Mouse (Mus musculus): ENCODE results near the gene Cog7. TPM values are rescaled to one million over a fixed set of nuclear protein-coding genes. Genes with fewer than 3 reads are reported as not detected.

Gene Cog7
- polyA plus RNA-seq, 1 experiment from 2014 or later: 17.3 TPM

GRCm38 (mm10) chr7:121954891-121955669 is 26.4 kb downstream of the Cog7 start:
- no peak overlapping the region for H3K4me3 ChIP-seq
- peaks cover 37% of the 10 kb centered on the region for H3K36me3 ChIP-seq
- ATAC-seq (ENCODE audit: extremely low read depth, insufficient number of reproducible peaks, low FRiP score, low TSS enrichment): no peak
- no peaks in the 10 kb centered on the region for H3K4me1 ChIP-seq
- no peaks in the 10 kb centered on the region for H3K9me3 ChIP-seq
- no peak overlapping the region for H3K9ac ChIP-seq
- no peaks in the 10 kb centered on the region for H3K27me3 ChIP-seq (replicated peaks)
- WGBS: 85% methylated on average over 11 of the region's 11 CpGs
- no peak overlapping the region for H3K27ac ChIP-seq (replicated peaks)
- H3K4me2 ChIP-seq: no peak overlapping the region

GRCm38 (mm10) chr7:121947513-121947912 is 34.0 kb downstream of the Cog7 start:
- Histone ChIP-seq H3K9me3 (no peaks in the 10 kb centered on the region), H3K27ac (replicated peaks) (no peak overlapping the region), H3K9ac (no peak overlapping the region), H3K27me3 (replicated peaks) (no peaks in the 10 kb centered on the region), H3K36me3 (peaks cover 40% of the 10 kb centered on the region), H3K4me3 (no peak overlapping the region), H3K4me1 (peaks cover 16% of the 10 kb centered on the region), H3K4me2 (no peak overlapping the region)
- ATAC-seq (ENCODE audit: extremely low read depth, insufficient number of reproducible peaks, low FRiP score, low TSS enrichment): no peak
- WGBS: 57% methylated on average over 4 of the region's 4 CpGs

- WGBS: 77% methylated on average over 5 of the region's 5 CpGs
Observed at GRCm38 (mm10) chr7:121946196-121946595, 35.3 kb downstream of the Cog7 start.

GRCm38 (mm10) chr7:121942371-121942770 is 39.1 kb downstream of the Cog7 start:
- no peak overlapping the region for H3K27ac ChIP-seq (replicated peaks)
- 59% methylated on average over 2 of the region's 2 CpGs for WGBS
- H3K4me1 ChIP-seq: peaks cover 52% of the 10 kb centered on the region
- H3K9me3 ChIP-seq: no peaks in the 10 kb centered on the region
- no peaks in the 10 kb centered on the region for H3K27me3 ChIP-seq (replicated peaks)
- H3K36me3 ChIP-seq: peaks cover 29% of the 10 kb centered on the region
- H3K9ac ChIP-seq: no peak overlapping the region
- no peak overlapping the region for H3K4me2 ChIP-seq
- no peak for ATAC-seq (ENCODE audit: extremely low read depth, insufficient number of reproducible peaks, low FRiP score, low TSS enrichment)
- no peak overlapping the region for H3K4me3 ChIP-seq

More at GRCm38 (mm10) chr7:121946196-121946595, 35.3 kb downstream of the Cog7 start:
- no peak overlapping the region for H3K9ac ChIP-seq
- H3K4me1 ChIP-seq: peaks cover 27% of the 10 kb centered on the region
- no peak overlapping the region for H3K4me2 ChIP-seq
- H3K36me3 ChIP-seq: peaks cover 47% of the 10 kb centered on the region
- no peak overlapping the region for H3K27ac ChIP-seq (replicated peaks)
- no peak for ATAC-seq (ENCODE audit: extremely low read depth, insufficient number of reproducible peaks, low FRiP score, low TSS enrichment)
- no peaks in the 10 kb centered on the region for H3K9me3 ChIP-seq
- no peak overlapping the region for H3K4me3 ChIP-seq
- H3K27me3 ChIP-seq (replicated peaks): no peaks in the 10 kb centered on the region

GRCm38 (mm10) chr7:121941640-121942039 is 39.9 kb downstream of the Cog7 start:
- H3K27ac ChIP-seq (replicated peaks): no peak overlapping the region
- no peak overlapping the region for H3K4me2 ChIP-seq
- ATAC-seq (ENCODE audit: extremely low read depth, insufficient number of reproducible peaks, low FRiP score, low TSS enrichment): no peak
- no peak overlapping the region for H3K4me3 ChIP-seq
- 80% methylated on average over 3 of the region's 3 CpGs for WGBS
- no peak overlapping the region for H3K9ac ChIP-seq
- peaks cover 59% of the 10 kb centered on the region for H3K4me1 ChIP-seq
- H3K36me3 ChIP-seq: peaks cover 28% of the 10 kb centered on the region
- no peaks in the 10 kb centered on the region for H3K9me3 ChIP-seq
- no peaks in the 10 kb centered on the region for H3K27me3 ChIP-seq (replicated peaks)

- Histone ChIP-seq H3K4me2 (no peak overlapping the region), H3K9me3 (no peaks in the 10 kb centered on the region), H3K4me1 (peaks cover 63% of the 10 kb centered on the region), H3K9ac (no peak overlapping the region), H3K4me3 (no peak overlapping the region), H3K27ac (replicated peaks) (no peak overlapping the region), H3K27me3 (replicated peaks) (no peaks in the 10 kb centered on the region), H3K36me3 (peaks cover 27% of the 10 kb centered on the region)
- no peak for ATAC-seq (ENCODE audit: extremely low read depth, insufficient number of reproducible peaks, low FRiP score, low TSS enrichment)
- 50% methylated on average over 3 of the region's 3 CpGs for WGBS
Observed at GRCm38 (mm10) chr7:121941016-121941415, 40.5 kb downstream of the Cog7 start.

GRCm38 (mm10) chr7:121939729-121940128 is 41.8 kb downstream of the Cog7 start:
- Histone ChIP-seq H3K4me3 (no peak overlapping the region), H3K27me3 (replicated peaks) (no peaks in the 10 kb centered on the region), H3K9ac (no peak overlapping the region), H3K9me3 (no peaks in the 10 kb centered on the region), H3K36me3 (peaks cover 34% of the 10 kb centered on the region), H3K4me2 (no peak overlapping the region), H3K27ac (replicated peaks) (no peak overlapping the region), H3K4me1 (peaks cover 68% of the 10 kb centered on the region)
- 28% methylated on average over 4 of the region's 4 CpGs for WGBS
- ATAC-seq (ENCODE audit: extremely low read depth, insufficient number of reproducible peaks, low FRiP score, low TSS enrichment): no peak

GRCm38 (mm10) chr7:121939244-121939643 is 42.3 kb downstream of the Cog7 start:
- H3K4me3 ChIP-seq: no peak overlapping the region

GRCm38 (mm10) chr7:121938124-121938891 is 43.2 kb downstream of the Cog7 start:
- Histone ChIP-seq H3K9me3 (no peaks in the 10 kb centered on the region), H3K27ac (replicated peaks) (no peak overlapping the region), H3K27me3 (replicated peaks) (no peaks in the 10 kb centered on the region), H3K9ac (0 out of 2 replicates have a peak overlapping the region, but pooled peaks have one; percentile 16), H3K4me1 (peaks cover 73% of the 10 kb centered on the region), H3K36me3 (peaks cover 23% of the 10 kb centered on the region), H3K4me2 (no peak overlapping the region), H3K4me3 (no peak overlapping the region)
- ATAC-seq (ENCODE audit: extremely low read depth, insufficient number of reproducible peaks, low FRiP score, low TSS enrichment): no peak
- 79% methylated on average over 8 of the region's 8 CpGs for WGBS

More at GRCm38 (mm10) chr7:121939244-121939643, 42.3 kb downstream of the Cog7 start:
- Histone ChIP-seq H3K4me2 (no peak overlapping the region), H3K4me1 (peaks cover 68% of the 10 kb centered on the region), H3K36me3 (peaks cover 33% of the 10 kb centered on the region), H3K27ac (replicated peaks) (no peak overlapping the region), H3K27me3 (replicated peaks) (no peaks in the 10 kb centered on the region), H3K9ac (no peak overlapping the region), H3K9me3 (no peaks in the 10 kb centered on the region)
- ATAC-seq (ENCODE audit: extremely low read depth, insufficient number of reproducible peaks, low FRiP score, low TSS enrichment): no peak
- 59% methylated on average over 6 of the region's 6 CpGs for WGBS

- WGBS: 37% methylated on average over 14 of the region's 14 CpGs
- no peaks in the 10 kb centered on the region for H3K9me3 ChIP-seq
- ATAC-seq (ENCODE audit: extremely low read depth, insufficient number of reproducible peaks, low FRiP score, low TSS enrichment): no peak
- H3K27ac ChIP-seq (replicated peaks): peak overlapping the region; percentile 59
- H3K4me2 ChIP-seq: peak overlapping the region; percentile 19
- peaks cover 67% of the 10 kb centered on the region for H3K4me1 ChIP-seq
- H3K27me3 ChIP-seq (replicated peaks): no peaks in the 10 kb centered on the region
- peaks cover 17% of the 10 kb centered on the region for H3K36me3 ChIP-seq
- H3K9ac ChIP-seq: no peak overlapping the region
- no peak overlapping the region for H3K4me3 ChIP-seq
Observed at GRCm38 (mm10) chr7:121936861-121937630, 44.5 kb downstream of the Cog7 start.

All from heart, embryonic 13.5 days (tissue).